Mouse (Mus musculus) embryonic fibroblast, embryonic 13.5 days (primary cell): Measurements from ENCODE around the gene Dock8. TPM values are rescaled to one million over a fixed set of nuclear protein-coding genes. Genes with fewer than 3 reads are reported as not detected.

Experiments
- H3K27ac ChIP-seq: 2 replicates; pipeline ENCODE4 v1.5.1; 2012; ENCODE audit warnings: low read length, control low read depth, inconsistent platforms; ENCODE audit not compliant: insufficient read depth
- H3K4me1 ChIP-seq: 2 replicates; pipeline ENCODE4 v1.6.1; 2011; ENCODE audit warnings: low read length; ENCODE audit not compliant: control insufficient read depth, insufficient read depth
- H3K4me3 ChIP-seq: 2 replicates; pipeline ENCODE4 v1.5.1; 2011; ENCODE audit warnings: mild to moderate bottlenecking, control low read depth, low read length; ENCODE audit not compliant: insufficient read depth
- CTCF ChIP-seq: IDR thresholded peaks from 2 replicates; pipeline ENCODE4 v1.5.1; 2011; ENCODE audit warnings: mild to moderate bottlenecking, control low read depth, low read length, moderate library complexity, borderline replicate concordance; ENCODE audit not compliant: insufficient read depth
- POLR2A ChIP-seq: IDR thresholded peaks from 2 replicates; pipeline ENCODE4 v1.6.1; 2011; ENCODE audit warnings: low read depth, mild to moderate bottlenecking, control low read depth, low read length, moderate library complexity
- polyA plus RNA-seq: library from polyadenylated mRNA; stranded (reverse); fragments of >200 nt; gene quantifications from 2 replicates; pipeline ENCODE4 v1.2.4, GENCODE M21; 2011; ENCODE audit warnings: low read depth; ENCODE audit not compliant: missing spikeins, insufficient read length

Gene Dock8
- polyA plus RNA-seq, 1 experiment = 0.44 TPM

GRCm38 (mm10) chr19:25035825-25036224 lies 36.5 kb downstream of the Dock8 start:
- Histone ChIP-seq H3K27ac (no peak overlapping the region), H3K4me1 (no peaks in the 10 kb centered on the region)

GRCm38 (mm10) chr19:25036784-25037183 lies 37.5 kb downstream of the Dock8 start:
- no peak for TF ChIP-seq CTCF
- TF ChIP-seq POLR2A = no peak
- Histone ChIP-seq H3K4me1 (peaks cover 2% of the 10 kb centered on the region; the same call in 1 of the 2 replicates), H3K4me3 (no peak overlapping the region), H3K27ac (no peak overlapping the region)

More at GRCm38 (mm10) chr19:25035825-25036224, 36.5 kb downstream of the Dock8 start:
- TF ChIP-seq POLR2A (no peak), CTCF (no peak)
- no peak overlapping the region for H3K4me3 ChIP-seq

GRCm38 (mm10) chr19:25037249-25037648 lies 37.9 kb downstream of the Dock8 start:
- no peak overlapping the region for H3K4me3 ChIP-seq
- TF ChIP-seq POLR2A (no peak), CTCF (no peak)
- no peak overlapping the region for H3K27ac ChIP-seq
- peaks cover 2% of the 10 kb centered on the region; the same call in 1 of the 2 replicates for H3K4me1 ChIP-seq

GRCm38 (mm10) chr19:25038293-25038692 lies 39.0 kb downstream of the Dock8 start:
- TF ChIP-seq CTCF = no peak
- no peak for TF ChIP-seq POLR2A
- Histone ChIP-seq H3K4me1 (peaks cover 2% of the 10 kb centered on the region; the same call in 1 of the 2 replicates), H3K4me3 (no peak overlapping the region), H3K27ac (no peak overlapping the region)

- Histone ChIP-seq H3K4me1 (peaks cover 2% of the 10 kb centered on the region; the same call in 1 of the 2 replicates), H3K27ac (no peak overlapping the region), H3K4me3 (no peak overlapping the region)
- TF ChIP-seq CTCF (no peak), POLR2A (no peak)
Measured at GRCm38 (mm10) chr19:25041209-25041608, 41.9 kb downstream of the Dock8 start.

GRCm38 (mm10) chr19:25042973-25043372 lies 43.6 kb downstream of the Dock8 start:
- Histone ChIP-seq H3K4me3 (no peak overlapping the region), H3K4me1 (peaks cover 2% of the 10 kb centered on the region; the same call in 1 of the 2 replicates), H3K27ac (no peak overlapping the region)
- TF ChIP-seq CTCF (no peak), POLR2A (no peak)

- no peak for TF ChIP-seq POLR2A
- TF ChIP-seq CTCF = no peak
Measured at GRCm38 (mm10) chr19:25044057-25044456, 44.7 kb downstream of the Dock8 start.

GRCm38 (mm10) chr19:25052355-25052754 lies 53.0 kb downstream of the Dock8 start:
- Histone ChIP-seq H3K4me3 (no peak overlapping the region), H3K27ac (no peak overlapping the region), H3K4me1 (no peaks in the 10 kb centered on the region)
- TF ChIP-seq CTCF (no peak), POLR2A (no peak)

More at GRCm38 (mm10) chr19:25044057-25044456, 44.7 kb downstream of the Dock8 start:
- H3K27ac ChIP-seq = no peak overlapping the region
- peaks cover 2% of the 10 kb centered on the region; the same call in 1 of the 2 replicates for H3K4me1 ChIP-seq
- H3K4me3 ChIP-seq = no peak overlapping the region

- TF ChIP-seq POLR2A = no peak
- TF ChIP-seq CTCF = no peak
- Histone ChIP-seq H3K27ac (no peak overlapping the region), H3K4me1 (no peaks in the 10 kb centered on the region), H3K4me3 (no peak overlapping the region)
Measured at GRCm38 (mm10) chr19:25053152-25053551, 53.8 kb downstream of the Dock8 start.

- H3K27ac ChIP-seq = no peak overlapping the region
- no peak overlapping the region for H3K4me3 ChIP-seq
- TF ChIP-seq POLR2A (no peak), CTCF (no peak)
- no peaks in the 10 kb centered on the region for H3K4me1 ChIP-seq
Measured at GRCm38 (mm10) chr19:25055025-25055424, 55.7 kb downstream of the Dock8 start.
